In the genomic region with DNA sequence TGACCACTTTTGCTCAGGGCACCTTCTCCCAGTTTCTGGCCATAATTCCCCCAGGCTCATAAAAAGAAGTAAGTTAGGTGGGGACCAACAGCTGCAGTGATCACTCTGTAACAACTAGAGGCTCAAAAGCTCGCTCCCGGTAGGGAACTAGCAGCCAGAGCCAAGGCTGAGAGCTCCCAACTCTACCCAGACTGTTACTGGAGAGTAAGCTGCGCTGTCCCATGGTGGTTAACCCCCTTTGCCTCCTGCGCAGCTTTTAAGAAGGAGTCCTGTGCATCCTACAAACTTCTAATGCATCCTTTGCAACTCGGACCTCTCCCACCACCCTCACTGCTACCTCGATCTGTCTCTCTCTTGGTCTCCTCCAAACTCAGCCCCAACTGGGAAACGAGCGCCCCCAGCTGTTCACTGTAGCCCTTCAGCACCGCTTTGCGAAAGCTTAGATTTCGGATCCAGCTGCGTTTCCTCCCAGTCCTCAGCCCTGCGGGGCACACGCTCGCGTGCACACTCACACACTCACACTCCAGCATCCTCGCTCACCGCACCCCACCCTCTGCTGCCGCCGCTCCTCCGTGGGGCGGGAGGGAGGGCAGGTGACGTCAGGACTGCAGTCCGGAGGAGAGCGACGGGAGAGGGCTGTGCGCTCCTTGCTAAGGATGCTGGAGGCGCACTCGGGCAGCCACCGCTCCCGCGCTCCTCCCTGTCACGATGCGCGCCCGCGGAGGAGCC, we compare ENCODE assay signal across 8 mouse cellular contexts. TPM values are rescaled to one million over a fixed set of nuclear protein-coding genes. Genes with fewer than 3 reads are reported as not detected.
DNase-seq lines count a peak whose midpoint lies in the region; ATAC-seq and TF ChIP-seq lines count a peak whose summit lies in the region.

Gene Etl4, plus strand, starts transcription at position 610 of the 729 bp plus-strand sequence.

- peaks cover 22% of the 10 kb centered on the region for H3K27me3 ChIP-seq in kidney, embryonic 14.5 days (ENCODE audit: control insufficient read depth, insufficient read depth, low read length)
- peaks cover 46% of the 10 kb centered on the region for H3K27me3 ChIP-seq in hindbrain, embryonic 12.5 days
- H3K27me3 ChIP-seq in midbrain, embryonic 10.5 days (ENCODE audit: low read depth, poor library complexity, severe bottlenecking) = peaks cover 49% of the 10 kb centered on the region
- H3K27me3 ChIP-seq in stomach, postnatal 0 days (ENCODE audit: control insufficient read depth, insufficient read depth, low read length) = no peaks in the 10 kb centered on the region

- H3K27ac ChIP-seq in kidney, embryonic 14.5 days (ENCODE audit: low read depth, low read length) = no peak within 1 kb of the TSS
- H3K27ac ChIP-seq in hindbrain, embryonic 12.5 days = no peak within 1 kb of the TSS
- no peak within 1 kb of the TSS for H3K27ac ChIP-seq in midbrain, embryonic 10.5 days (replicated peaks)
- H3K27ac ChIP-seq in stomach, postnatal 0 days (replicated peaks) = no peak within 1 kb of the TSS

- peak; percentile 62 for TF ChIP-seq CTCF in stomach, postnatal 0 days (IDR thresholded peaks at IDR 0.05; ENCODE audit: low read depth)

- peak; percentile 93 for ATAC-seq in kidney, embryonic 14.5 days (ENCODE audit: low FRiP score, low TSS enrichment)
- ATAC-seq in hindbrain, embryonic 12.5 days (ENCODE audit: low FRiP score) = peak; percentile 97
- peak; percentile 67; the same call in 1 of the 2 replicates for ATAC-seq in stomach, postnatal 0 days (ENCODE audit: low FRiP score, low TSS enrichment)

- intact Hi-C loops in left cerebral cortex, postnatal 10 days (cut with DNase I) = loop anchor here (5.0 kb wide), 1 partner anchor 192 kb away; no protein-coding TSS in a partner anchor

- no peak for DNase-seq in kidney, adult 9 months
- peak; percentile 51 to 71 for DNase-seq in cerebellum, postnatal 4 days (ENCODE audit: low spot score in 2 of 2)
- no peak for DNase-seq in gastrocnemius, adult 18-20 months (ENCODE audit: low spot score)
- peak; percentile 35 to 77 for DNase-seq in left cerebral cortex, postnatal 10 days (ENCODE audit: extremely low spot score in 1 of 2, low spot score in 2 of 2)
- DNase-seq in midbrain, embryonic 10.5 days (ENCODE audit: low spot score) = peak; percentile 78
- DNase-seq in stomach, postnatal 0 days (ENCODE audit: low spot score) = peak; percentile 43

- peak within 1 kb of the TSS; percentile 50 for H3K4me3 ChIP-seq in kidney, embryonic 14.5 days (ENCODE audit: low read length)
- H3K4me3 ChIP-seq in hindbrain, embryonic 12.5 days = peak within 1 kb of the TSS; percentile 55
- H3K4me3 ChIP-seq in midbrain, embryonic 10.5 days = peak within 1 kb of the TSS; percentile 68
- peak within 1 kb of the TSS; percentile 40 for H3K4me3 ChIP-seq in stomach, postnatal 0 days (ENCODE audit: low read depth, low read length)

- H3K9me3 ChIP-seq in kidney, embryonic 14.5 days (ENCODE audit: control insufficient read depth, low read length) = no peaks in the 10 kb centered on the region
- no peaks in the 10 kb centered on the region for H3K9me3 ChIP-seq in hindbrain, embryonic 12.5 days (replicated peaks)
- no peaks in the 10 kb centered on the region for H3K9me3 ChIP-seq in midbrain, embryonic 10.5 days (replicated peaks)
- no peaks in the 10 kb centered on the region for H3K9me3 ChIP-seq in stomach, postnatal 0 days (ENCODE audit: control insufficient read depth, low read length)

- TF ChIP-seq EP300 in stomach, postnatal 0 days (optimal IDR thresholded peaks at IDR 0.05) = no peak

- H3K4me1 ChIP-seq in kidney, embryonic 14.5 days (ENCODE audit: control insufficient read depth, insufficient read depth, low read length) = peaks cover 3% of the 10 kb centered on the region; the same call in 1 of the 2 replicates
- H3K4me1 ChIP-seq in hindbrain, embryonic 12.5 days = peaks cover 18% of the 10 kb centered on the region
- peaks cover 23% of the 10 kb centered on the region for H3K4me1 ChIP-seq in midbrain, embryonic 10.5 days
- H3K4me1 ChIP-seq in stomach, postnatal 0 days (replicated peaks; ENCODE audit: control insufficient read depth, insufficient read depth) = no peaks in the 10 kb centered on the region

- peak within 1 kb of the TSS; percentile 87 for H3K4me2 ChIP-seq in kidney, embryonic 14.5 days (replicated peaks; ENCODE audit: low read depth, low read length)
- H3K4me2 ChIP-seq in hindbrain, embryonic 12.5 days (replicated peaks) = peak within 1 kb of the TSS; percentile 98
- H3K4me2 ChIP-seq in stomach, postnatal 0 days (replicated peaks; ENCODE audit: low read depth) = peak within 1 kb of the TSS; percentile 61

- H3K9ac ChIP-seq in kidney, embryonic 14.5 days (ENCODE audit: low read depth, low read length) = peak within 1 kb of the TSS; percentile 31; the same call in 1 of the 2 replicates
- peak within 1 kb of the TSS; percentile 50 for H3K9ac ChIP-seq in hindbrain, embryonic 12.5 days
- H3K9ac ChIP-seq in stomach, postnatal 0 days (ENCODE audit: low read length) = peak within 1 kb of the TSS; percentile 43; the same call in 1 of the 2 replicates

- under 1% methylated on average over 34 of the region's 37 CpGs for WGBS in kidney, embryonic 14.5 days
- WGBS in hindbrain, embryonic 12.5 days = under 1% methylated on average over 37 of the region's 37 CpGs
- 0% methylated on average over 37 of the region's 37 CpGs for WGBS in midbrain, embryonic 10.5 days
- under 1% methylated on average over 37 of the region's 37 CpGs for WGBS in stomach, postnatal 0 days

- no peaks in the 10 kb centered on the region for H3K36me3 ChIP-seq in kidney, embryonic 14.5 days (ENCODE audit: control insufficient read depth, insufficient read depth, low read length)
- no peaks in the 10 kb centered on the region for H3K36me3 ChIP-seq in hindbrain, embryonic 12.5 days
- H3K36me3 ChIP-seq in midbrain, embryonic 10.5 days = no peaks in the 10 kb centered on the region
- H3K36me3 ChIP-seq in stomach, postnatal 0 days (ENCODE audit: control insufficient read depth, insufficient read depth, low read length) = no peaks in the 10 kb centered on the region

RNA-seq across cellular contexts. Expression of gene Etl4, which starts in this region (rescaled TPM):
- 57.8 and 93.8 TPM in 2 replicates for polyA plus RNA-seq in kidney, embryonic 14.5 days (2014; fragmentation: Nextera tagmentation; extraction: Ambion mirVana)
- total RNA-seq in gastrocnemius, adult 18-20 months (2021) = 10 to 100 TPM; 52.6 to 77.5 TPM
- 18.7 and 19.4 TPM in 2 replicates for polyA plus RNA-seq in hindbrain, embryonic 12.5 days (2016; fragmentation: Nextera tagmentation; extraction: Ambion mirVana)
- 10 to 100 TPM; 95.1 to 97.2 TPM for total RNA-seq in left cerebral cortex, postnatal 10 days (2021)
- 12.6 and 16.1 TPM in 2 replicates for polyA plus RNA-seq in midbrain, embryonic 10.5 days (2016; fragmentation: Nextera tagmentation; extraction: Ambion mirVana)
- 12.4 and 13.8 TPM in 2 replicates for polyA plus RNA-seq in stomach, postnatal 0 days (2015; fragmentation: Nextera tagmentation; extraction: Ambion mirVana)

Comparison
In these comparisons a context has a peak if more than half of its experiments do, and no peak if none do; other contexts are left out.
1. DNase-seq: peak in cerebellum, postnatal 4 days (2 of 2), left cerebral cortex, postnatal 10 days (2 of 2), midbrain, embryonic 10.5 days (single experiment) and stomach, postnatal 0 days (single experiment); none in kidney, adult 9 months (single experiment) and gastrocnemius, adult 18-20 months (single experiment).
2. Peak in every context shown above with its lines, with median percentiles within 50 percentile points of each other: ATAC-seq, H3K4me2 ChIP-seq, H3K4me3 ChIP-seq and H3K9ac ChIP-seq.